Mouse (Mus musculus) layer of hippocampus, adult 18-20 months (tissue): ENCODE data around the gene Psmc3ip. TPM values are rescaled to one million over a fixed set of nuclear protein-coding genes. Genes with fewer than 3 reads are reported as not detected.

Experiments
- DNase-seq, 2 experiments: peaks; one replicate each; pipeline ENCODE4 v3.0.0; 2022; ENCODE audit warnings: low spot score in 2 of 2
- microRNA-seq, 2 experiments: library from miRNA; unstranded; fragments of <30 nt; microRNA quantifications; one replicate each; pipeline ENCODE4 v1.2.0; 2021
- total RNA-seq, 2 experiments: library from RNA; stranded (reverse); gene quantifications; 2 replicates each; pipeline ENCODE4 v1.2.3; 2021

Gene Psmc3ip
- total RNA-seq, 2 experiments from 2014 or later = 3.4 to 5.4 TPM

DNA sequence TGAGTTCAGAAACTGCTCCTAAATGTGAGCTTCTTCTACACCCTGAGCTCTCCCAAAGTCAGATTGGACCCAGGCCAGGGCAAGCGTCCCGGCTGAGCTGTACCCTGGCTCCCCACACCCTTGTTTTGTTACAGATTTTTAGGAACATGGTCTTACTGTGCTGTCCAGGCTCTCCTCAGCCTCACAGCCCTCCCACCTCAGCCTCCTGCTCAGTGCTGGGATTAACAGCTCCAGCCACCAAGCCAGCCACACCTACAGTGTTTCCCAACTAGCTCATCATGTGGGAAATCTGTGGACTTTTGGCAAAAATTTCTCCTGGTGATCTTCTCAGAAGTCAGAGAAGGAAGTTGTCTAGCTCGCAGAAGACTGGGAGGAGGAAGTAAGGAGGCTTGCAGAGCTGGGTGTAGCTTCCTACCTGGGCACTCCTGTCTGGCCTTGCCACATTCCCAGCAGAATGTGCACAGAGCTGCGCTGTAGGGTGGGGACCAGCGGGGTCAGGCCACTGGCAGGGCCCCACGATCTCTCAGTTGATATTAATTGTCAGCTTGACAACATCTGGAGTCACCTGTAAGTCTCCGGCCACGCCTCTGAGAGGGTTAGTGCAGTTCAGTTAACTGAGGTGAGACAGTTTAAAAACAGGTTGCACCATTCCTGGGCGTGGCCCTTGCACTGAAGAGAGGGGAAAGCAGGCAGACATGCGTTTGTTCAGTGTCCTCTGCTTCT is 42.3 kb downstream of the Psmc3ip start:
- no peak for DNase-seq

DNA sequence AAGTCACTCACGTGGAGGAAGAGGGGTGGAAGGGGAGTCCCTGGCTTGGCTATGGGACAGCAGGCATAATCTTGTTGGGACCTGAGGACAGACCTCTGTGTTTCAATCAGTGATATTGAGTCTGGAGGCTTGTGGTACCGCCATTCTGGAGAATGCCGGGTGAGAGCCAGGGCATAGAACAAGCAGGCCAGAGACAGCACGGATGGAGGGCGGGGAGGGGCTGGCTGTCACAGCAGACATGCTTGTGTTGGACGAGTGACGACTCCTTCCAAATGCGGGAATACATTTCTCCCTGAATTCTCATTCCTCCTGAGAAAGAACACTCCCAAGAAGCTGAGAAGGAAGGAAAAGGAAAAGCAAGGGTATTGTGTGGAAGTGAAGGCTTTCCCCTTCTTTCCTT is 43.6 kb downstream of the Psmc3ip start:
- no peak for DNase-seq

DNA sequence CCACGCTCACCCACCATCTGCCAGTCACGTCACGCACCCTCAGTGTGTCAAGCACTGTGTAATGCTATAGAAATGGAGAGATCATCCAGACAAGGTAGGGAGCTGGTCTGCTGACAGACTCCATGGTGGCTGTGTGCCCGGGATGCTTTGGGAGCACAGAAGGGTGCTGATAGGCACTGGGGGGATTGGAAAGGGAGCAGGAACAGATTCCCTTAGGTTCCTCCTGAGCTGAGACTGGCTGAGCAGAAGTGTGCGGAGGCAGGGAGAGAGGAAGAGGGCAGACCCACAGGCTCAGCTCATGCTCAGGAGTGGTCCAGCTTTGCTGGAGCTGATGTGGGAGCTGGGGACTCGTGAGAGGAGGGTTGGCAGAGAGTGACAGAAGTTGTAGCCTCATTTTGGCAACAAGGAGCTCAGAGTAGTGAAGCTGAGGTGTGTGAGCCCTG is 44.2 kb downstream of the Psmc3ip start:
- DNase-seq = peak; percentile 56 to 76

DNA sequence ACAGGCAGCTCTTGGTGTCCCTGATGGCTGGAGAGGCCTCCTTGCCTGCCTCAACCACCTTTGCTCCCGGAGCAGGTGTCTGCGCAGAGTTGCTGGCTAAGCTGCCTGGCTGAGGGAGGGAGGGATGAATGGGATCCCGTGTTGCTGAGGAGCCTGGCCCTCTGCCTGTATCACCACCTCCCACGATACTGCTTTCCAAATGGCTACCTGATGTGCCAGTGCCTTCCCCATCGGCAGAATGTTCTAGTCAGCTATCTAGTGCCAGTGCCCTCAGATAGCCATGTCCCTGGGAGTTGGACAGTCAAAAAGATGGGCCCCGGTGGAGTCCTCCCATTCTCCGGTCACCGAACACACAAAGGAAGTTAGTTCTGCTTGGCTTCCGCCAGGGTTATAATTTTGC is 44.9 kb downstream of the Psmc3ip start:
- DNase-seq = peak; percentile 64 to 83

DNA sequence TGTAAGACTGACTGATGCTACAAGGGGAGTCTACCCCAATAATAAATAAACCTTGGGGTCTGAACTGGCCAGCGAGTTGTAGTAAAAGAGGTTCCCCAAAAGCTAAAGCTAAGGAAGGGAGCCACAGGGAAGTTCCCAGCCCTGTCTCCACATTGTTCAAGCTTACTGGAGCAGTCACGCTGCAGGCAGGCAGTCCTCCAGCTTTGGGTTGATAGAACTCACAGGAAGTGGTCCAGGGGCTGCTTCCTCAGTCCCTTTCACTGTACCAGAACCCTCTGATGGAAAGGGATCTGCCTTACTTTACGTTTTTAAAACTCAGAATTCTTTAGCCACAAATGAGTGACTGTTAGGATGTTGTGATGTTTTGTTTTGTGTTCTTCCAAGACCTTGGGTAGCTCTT is 47.7 kb downstream of the Psmc3ip start:
- DNase-seq = no peak

DNA sequence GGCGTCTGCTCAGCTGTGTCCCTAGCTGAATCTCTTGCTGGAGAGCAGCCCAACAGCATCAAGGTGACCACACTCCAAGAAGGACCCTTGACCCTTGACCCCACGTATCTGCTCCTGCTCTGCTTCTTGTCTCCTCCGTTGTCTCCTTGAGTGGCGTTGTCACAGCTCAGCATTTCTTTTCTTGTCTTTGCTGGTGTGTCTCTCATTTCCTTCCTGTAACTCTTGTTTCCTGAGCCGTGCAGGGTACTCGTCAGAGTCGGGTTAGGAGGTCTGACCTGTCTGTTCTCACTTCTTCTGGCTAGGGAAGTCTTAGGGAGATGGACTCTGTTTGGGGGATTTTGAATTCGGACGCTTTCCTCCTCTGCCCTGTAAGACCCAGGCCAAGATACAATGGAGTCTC is 48.8 kb downstream of the Psmc3ip start:
- no peak for DNase-seq

DNA sequence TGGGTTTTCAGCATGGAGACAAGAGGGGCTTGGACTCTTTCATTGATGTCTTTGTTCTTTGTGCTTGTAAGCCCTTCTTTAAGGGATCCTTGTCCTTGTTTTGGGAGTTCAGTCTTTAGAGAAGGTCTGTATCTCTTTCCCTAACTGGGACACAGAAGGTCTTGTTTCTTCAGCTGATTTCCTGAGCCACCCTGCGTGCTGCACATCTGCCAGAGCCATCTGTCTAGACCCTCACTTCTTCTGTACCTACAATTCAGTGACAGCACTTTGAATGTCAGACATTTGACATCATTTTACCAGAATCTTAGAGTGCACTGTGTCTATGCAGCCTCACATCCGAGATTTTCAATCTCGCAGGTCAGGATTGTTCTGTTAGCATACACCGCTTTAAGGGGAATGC is 49.4 kb downstream of the Psmc3ip start:
- no peak for DNase-seq

Small RNA genes lying within 50 kb of the gene (microRNA-seq; reads per million reads assigned to microRNA genes)
- gene Gm27626 = 0 reads per million in 2 experiments

Other genes with a start within 250 kb of the Psmc3ip start
- 10 to 100 TPM; 12.1 to 16.2 TPM for gene Stat5b, start 244.7 kb downstream of the Psmc3ip start, total RNA-seq
- 1 to 10 TPM; 1.1 to 1.8 TPM for gene Stat5a, start 236.1 kb downstream of the Psmc3ip start, total RNA-seq
- 10 to 100 TPM; 35.5 to 35.9 TPM for gene Stat3, start 155.9 kb downstream of the Psmc3ip start, total RNA-seq
- 10 to 100 TPM; 15.8 to 16.0 TPM for gene Cavin1, start 124.5 kb downstream of the Psmc3ip start, total RNA-seq
- gene Atp6v0a1, start 86.0 kb downstream of the Psmc3ip start, total RNA-seq = 100 to 1,000 TPM; 421 to 426 TPM
- gene Naglu, start 25.4 kb downstream of the Psmc3ip start, total RNA-seq = 1 to 10 TPM; 6.9 to 8.6 TPM
- gene Hsd17b1, start 17.0 kb downstream of the Psmc3ip start, total RNA-seq = 1 to 10 TPM in 1 of 2 experiments, under 1 TPM in 1; 0.66 to 1.5 TPM
- 10 to 100 TPM; 24.5 to 25.7 TPM for gene Coasy, start 12.9 kb downstream of the Psmc3ip start, total RNA-seq
- gene Mlx, start 8.2 kb downstream of the Psmc3ip start, total RNA-seq = 10 to 100 TPM; 41.6 to 44.3 TPM
- 10 to 100 TPM; 57.2 to 58.1 TPM for gene Retreg3, start 24.5 kb upstream of the Psmc3ip start, total RNA-seq
- 10 to 100 TPM; 43.7 to 46.5 TPM for gene Tubg1, start 24.5 kb upstream of the Psmc3ip start, total RNA-seq
- gene Tubg2, start 60.5 kb upstream of the Psmc3ip start, total RNA-seq = 10 to 100 TPM; 40.2 to 42.7 TPM
- 100 to 1,000 TPM; 154 to 162 TPM for gene Cntnap1, start 75.1 kb upstream of the Psmc3ip start, total RNA-seq
- 10 to 100 TPM; 15.0 to 15.3 TPM for gene Plekhh3, start 75.9 kb upstream of the Psmc3ip start, total RNA-seq
- under 1 TPM in 1 of 2 experiments, not detected in 1; 0.18 TPM for gene Ccr10, start 80.0 kb upstream of the Psmc3ip start, total RNA-seq
- gene Ezh1, start 131.0 kb upstream of the Psmc3ip start, total RNA-seq = 10 to 100 TPM; 79.0 to 84.0 TPM
- 10 to 100 TPM; 62.2 to 72.8 TPM for gene Ramp2, start 150.6 kb upstream of the Psmc3ip start, total RNA-seq
- gene Vps25, start 158.3 kb upstream of the Psmc3ip start, total RNA-seq = 10 to 100 TPM; 61.8 to 65.6 TPM
- 10 to 100 TPM in 1 of 2 experiments, 1 to 10 TPM in 1; 9.8 to 10.4 TPM for gene Wnk4, start 165.1 kb upstream of the Psmc3ip start, total RNA-seq
- gene Cntd1, start 183.6 kb upstream of the Psmc3ip start, total RNA-seq = under 1 TPM; 0.30 to 0.47 TPM
- 100 to 1,000 TPM; 102 to 103 TPM for gene Coa3, start 183.7 kb upstream of the Psmc3ip start, total RNA-seq
- gene Becn1, start 206.8 kb upstream of the Psmc3ip start, total RNA-seq = 100 to 1,000 TPM; 211 to 217 TPM
- gene Psme3, start 220.8 kb upstream of the Psmc3ip start, total RNA-seq = 100 to 1,000 TPM; 118 to 127 TPM
- 1 to 10 TPM; 6.3 to 7.0 TPM for gene Aoc2, start 229.6 kb upstream of the Psmc3ip start, total RNA-seq
- gene Aoc3, start 235.2 kb upstream of the Psmc3ip start, total RNA-seq = under 1 TPM; 0.36 to 0.47 TPM